Mouse (Mus musculus): ENCODE results near the gene H2-Eb2. TPM values are rescaled to one million over a fixed set of nuclear protein-coding genes. Genes with fewer than 3 reads are reported as not detected.

H2-Eb2 gene
- total RNA-seq, 2 experiments from 2014 or later, result not detected

DNA sequence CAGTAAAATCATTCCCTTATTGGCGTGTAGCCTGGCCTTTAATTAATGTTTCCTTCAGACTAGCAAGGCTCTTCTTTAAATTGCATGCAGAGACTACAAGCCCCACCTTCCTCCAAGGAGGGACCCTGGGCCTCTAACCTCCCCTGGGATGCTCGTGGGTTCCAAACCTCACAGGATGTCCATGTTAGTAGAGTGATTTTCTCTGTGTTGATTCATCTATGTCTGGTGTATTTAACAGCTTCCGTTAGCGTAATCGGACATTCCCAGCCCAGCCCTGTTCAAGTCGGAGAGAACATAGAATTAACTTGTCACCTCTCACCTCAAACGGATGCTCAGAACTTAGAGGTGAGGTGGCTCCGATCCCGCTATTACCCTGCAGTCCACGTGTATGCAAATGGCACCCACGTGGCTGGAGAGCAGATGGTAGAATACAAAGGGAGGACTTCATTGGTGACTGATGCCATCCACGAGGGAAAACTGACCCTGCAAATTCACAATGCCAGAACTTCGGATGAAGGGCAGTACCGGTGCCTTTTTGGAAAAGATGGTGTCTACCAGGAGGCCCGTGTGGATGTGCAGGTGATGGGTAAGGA, 37.6 kb downstream of the H2-Eb2 start:
- DNase-seq, result no peak

- DNase-seq, result no peak
These were observed 38.3 kb downstream of the H2-Eb2 start for GRCm38 (mm10) chr17:34363676-34364310.

- no peak for DNase-seq
These were observed 39.6 kb downstream of the H2-Eb2 start for GRCm38 (mm10) chr17:34365031-34365430.

- DNase-seq, result no peak
These were observed 45.1 kb downstream of the H2-Eb2 start for GRCm38 (mm10) chr17:34370563-34370962.

- no peak for DNase-seq
These were observed 47.7 kb downstream of the H2-Eb2 start for GRCm38 (mm10) chr17:34373055-34373709.

GRCm38 (mm10) chr17:34376847-34377246, 51.4 kb downstream of the H2-Eb2 start, which contains the start of gene Btnl1:
Btnl1 (plus strand) TSS chr17:34377132.
- DNase-seq, result no peak

- DNase-seq, result no peak
These were observed 52.2 kb downstream of the H2-Eb2 start for GRCm38 (mm10) chr17:34377450-34378209.

GRCm38 (mm10) chr17:34378716-34379115, 53.3 kb downstream of the H2-Eb2 start:
- no peak for DNase-seq

DNA sequence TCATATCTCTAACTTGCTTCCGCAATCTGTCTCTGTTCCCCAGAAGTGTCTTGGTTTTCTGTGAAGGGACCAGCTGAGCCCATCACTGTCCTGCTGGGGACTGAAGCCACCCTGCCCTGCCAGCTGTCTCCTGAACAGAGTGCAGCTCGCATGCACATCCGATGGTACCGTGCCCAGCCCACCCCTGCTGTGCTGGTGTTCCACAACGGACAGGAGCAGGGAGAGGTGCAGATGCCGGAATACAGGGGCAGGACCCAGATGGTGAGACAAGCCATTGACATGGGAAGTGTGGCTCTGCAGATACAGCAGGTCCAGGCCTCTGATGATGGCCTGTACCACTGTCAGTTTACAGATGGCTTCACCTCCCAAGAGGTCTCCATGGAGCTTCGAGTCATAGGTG, 54.0 kb downstream of the H2-Eb2 start:
- DNase-seq, result no peak

- no peak for DNase-seq
These were observed 56.4 kb downstream of the H2-Eb2 start for GRCm38 (mm10) chr17:34381876-34382275.

DNA sequence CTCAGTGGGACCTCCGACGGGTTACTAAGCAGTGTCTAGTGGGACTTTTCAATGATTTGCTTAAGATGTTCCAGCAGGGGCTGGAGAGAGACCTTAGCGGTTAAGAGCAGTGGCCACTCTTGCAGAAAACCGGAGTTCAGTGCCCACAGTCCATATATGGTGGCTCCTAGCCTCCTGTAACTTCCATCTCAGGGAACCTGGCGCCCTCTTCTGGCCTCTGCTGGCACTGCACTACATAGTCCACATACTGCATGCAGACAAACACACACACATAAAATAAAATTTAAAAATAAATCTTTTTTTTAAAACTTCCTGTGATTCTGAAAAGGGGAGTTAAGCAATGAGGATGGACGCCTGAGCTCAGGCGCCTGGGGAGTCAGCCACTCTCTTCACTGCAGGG, 57.7 kb downstream of the H2-Eb2 start:
- no peak for DNase-seq

DNA sequence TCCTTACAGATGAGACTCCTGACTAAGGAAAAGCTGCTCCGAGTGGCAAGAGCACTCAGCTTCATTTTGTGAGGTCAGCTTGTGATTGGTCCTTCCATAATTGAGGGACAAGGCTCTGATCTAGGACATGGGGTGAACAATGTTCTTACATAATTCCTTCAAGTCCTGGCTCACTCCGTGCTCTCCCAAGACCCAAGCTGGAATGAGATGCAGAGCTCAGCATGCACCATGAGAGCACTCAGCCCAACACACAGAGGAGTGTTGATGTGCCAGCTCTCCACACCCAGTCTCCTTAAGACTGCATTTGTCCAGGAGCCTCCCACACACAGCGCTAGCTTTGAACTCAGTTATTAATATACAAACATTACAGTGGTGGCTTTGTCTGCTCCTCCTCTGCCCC, 59.2 kb downstream of the H2-Eb2 start:
- no peak for DNase-seq

DNA sequence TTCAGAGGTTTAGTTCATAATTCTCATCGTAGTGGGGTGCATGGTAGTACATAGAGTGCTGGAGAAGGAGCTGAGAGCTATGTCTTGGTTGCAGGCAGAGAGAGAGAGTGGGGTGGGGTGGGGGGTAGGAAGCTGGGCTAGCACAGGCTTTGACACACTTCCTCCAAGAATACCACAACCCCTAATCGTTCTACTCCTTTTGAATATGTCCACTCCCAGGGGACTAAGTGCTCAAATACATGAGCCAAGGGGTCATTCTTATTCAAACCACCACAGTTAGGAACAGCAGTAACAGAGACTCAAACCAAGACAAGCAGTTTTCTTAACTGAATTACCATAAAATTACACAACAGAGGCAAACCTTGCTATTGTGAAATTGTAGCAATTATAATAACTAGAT, 61.2 kb downstream of the H2-Eb2 start:
- no peak for DNase-seq

DNA sequence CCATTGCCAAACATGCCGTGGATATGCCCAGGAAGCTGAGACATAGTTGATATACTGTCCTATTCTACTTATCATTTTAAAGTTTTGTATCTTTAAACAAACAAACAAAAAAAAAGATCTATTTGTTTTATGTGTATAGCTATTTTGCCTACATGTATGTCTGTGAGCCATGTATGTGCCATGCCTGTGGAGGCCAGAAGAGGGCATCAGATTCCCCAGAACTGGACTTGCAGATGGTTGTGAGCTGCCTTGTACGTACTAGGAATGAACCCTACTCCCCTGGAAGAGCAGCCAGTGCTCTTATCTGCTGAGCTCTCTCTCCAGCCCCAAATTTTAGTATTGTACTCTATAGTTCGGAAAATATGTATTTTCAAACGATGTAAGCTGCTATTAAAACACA, 63.0 kb downstream of the H2-Eb2 start:
- no peak for DNase-seq

Other genes starting within 250 kb of the H2-Eb2 start
- gene H2-Oa, start 233.3 kb upstream of the H2-Eb2 start, total RNA-seq (2021), result not detected
- 1 to 10 TPM; 4.6 to 6.1 TPM for gene H2-DMa, start 206.1 kb upstream of the H2-Eb2 start, total RNA-seq (2021)
- 100 to 1,000 TPM in 1 of 2 experiments, 10 to 100 TPM in 1; 91.9 to 114 TPM for gene Brd2, start 203.0 kb upstream of the H2-Eb2 start, total RNA-seq (2021)
- under 1 TPM; 0.25 to 0.61 TPM for gene H2-DMb2, start 182.4 kb upstream of the H2-Eb2 start, total RNA-seq (2021)
- 1 to 10 TPM; 1.4 to 1.8 TPM for gene H2-DMb1, start 172.6 kb upstream of the H2-Eb2 start, total RNA-seq (2021)
- 1 to 10 TPM; 2.6 to 3.8 TPM for gene Tap1, start 138.1 kb upstream of the H2-Eb2 start, total RNA-seq (2021)
- gene Psmb9, start 137.9 kb upstream of the H2-Eb2 start, total RNA-seq (2021), result 1 to 10 TPM; 1.6 to 1.7 TPM
- gene Psmb8, start 127.9 kb upstream of the H2-Eb2 start, total RNA-seq (2021), result 1 to 10 TPM; 4.5 to 5.1 TPM
- 1 to 10 TPM; 6.5 to 7.0 TPM for gene Tap2, start 122.1 kb upstream of the H2-Eb2 start, total RNA-seq (2021)
- gene H2-Ob, start 86.8 kb upstream of the H2-Eb2 start, total RNA-seq (2021), result under 1 TPM; 0.26 to 0.34 TPM
- gene H2-Ab1, start 68.0 kb upstream of the H2-Eb2 start, total RNA-seq (2021), result 1 to 10 TPM; 3.6 to 4.1 TPM
- 1 to 10 TPM; 4.5 TPM for gene H2-Aa, start 37.8 kb upstream of the H2-Eb2 start, total RNA-seq (2021)
- gene H2-Eb1, start 19.8 kb upstream of the H2-Eb2 start, total RNA-seq (2021), result 1 to 10 TPM; 2.9 to 5.0 TPM
- gene Btnl2, start 29.2 kb downstream of the H2-Eb2 start, total RNA-seq (2021), result under 1 TPM; 0.40 to 0.81 TPM
- gene Btnl1, start 51.5 kb downstream of the H2-Eb2 start, total RNA-seq (2021), result not detected
- gene BC051142, start 73.2 kb downstream of the H2-Eb2 start, total RNA-seq (2021), result under 1 TPM; 0.36 to 0.42 TPM
- not detected for gene Btnl4, start 151.7 kb downstream of the H2-Eb2 start, total RNA-seq (2021)
- gene Btnl6, start 191.7 kb downstream of the H2-Eb2 start, total RNA-seq (2021), result not detected
- 10 to 100 TPM; 14.4 to 22.2 TPM for gene Notch4, start 238.6 kb downstream of the H2-Eb2 start, total RNA-seq (2021)